23 mouse cellular contexts compared by ENCODE assay signal in the genomic region with DNA sequence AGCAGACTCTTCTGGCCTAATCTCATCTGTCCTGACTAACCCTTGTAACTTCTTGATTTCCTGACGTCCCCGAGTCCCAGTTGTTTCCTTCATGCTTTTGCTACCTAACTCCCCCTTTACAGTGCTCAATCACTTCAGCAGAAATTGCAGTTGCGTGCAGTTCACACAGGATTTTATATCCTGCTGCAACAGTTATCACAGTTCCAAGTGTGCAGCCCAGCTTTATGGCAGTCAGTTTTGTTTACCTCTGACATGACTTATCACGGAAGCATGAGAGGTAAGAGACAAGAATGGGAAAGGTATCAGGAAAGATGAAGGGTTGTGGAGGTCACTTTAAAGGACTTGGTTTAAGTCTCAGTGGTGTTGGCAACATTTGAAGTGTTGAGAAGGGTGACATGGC.
"Had no signal": no experiment of that assay in that cellular context is flagged by ENCODE, and none has a peak within 500 bp of the region (broad histone marks: within the 10 kb centered on the region; RNA-seq: fewer than 3 reads in every experiment).

No protein-coding gene starts in this region.

- H3K4me2 ChIP-seq: heart, embryonic 12.5 days; hindbrain, embryonic 13.5 days; hindbrain, embryonic 15.5 days; limb, embryonic 12.5 days; liver, embryonic 11.5 days; liver, embryonic 13.5 days; liver, embryonic 15.5 days had no signal

- H3K27me3 ChIP-seq: heart, embryonic 12.5 days; hindbrain, embryonic 13.5 days; hindbrain, embryonic 15.5 days; limb, embryonic 12.5 days; liver, embryonic 13.5 days; liver, embryonic 15.5 days had no signal

- H3K27ac ChIP-seq: heart, adult 2 months; hindbrain, embryonic 13.5 days; hindbrain, embryonic 15.5 days; hindbrain, postnatal 0 days; left cerebral cortex, adult 2 months; limb, embryonic 10.5 days; limb, embryonic 12.5 days; liver, embryonic 13.5 days; liver, embryonic 15.5 days had no signal

- H3K36me3 ChIP-seq: hindbrain, embryonic 15.5 days; limb, embryonic 10.5 days; liver, embryonic 13.5 days; liver, embryonic 15.5 days had no signal

- ATAC-seq: hindbrain, postnatal 0 days had no signal

- H3K4me3 ChIP-seq: heart, adult 2 months; heart, embryonic 12.5 days; hindbrain, embryonic 13.5 days; hindbrain, embryonic 15.5 days; layer of hippocampus, adult 2 months; left cerebral cortex, adult 2 months; limb, embryonic 10.5 days; limb, embryonic 12.5 days; liver, embryonic 13.5 days; liver, embryonic 15.5 days had no signal

- H3K9me3 ChIP-seq: heart, embryonic 12.5 days; hindbrain, embryonic 13.5 days; hindbrain, embryonic 15.5 days; limb, embryonic 10.5 days; limb, embryonic 12.5 days; liver, embryonic 13.5 days; liver, embryonic 15.5 days had no signal

- DNase-seq: gastrocnemius, postnatal 14 days; gastrocnemius, postnatal 36 days; heart, adult 11 months; heart, adult 2 months; heart, postnatal 10 days; heart, postnatal 36 days; kidney, adult 18-20 months; kidney, adult 8-10 months; kidney, postnatal 10 days; kidney, postnatal 25 days; kidney, postnatal 4 days; liver; liver, embryonic 13.5 days had no signal

- H3K4me1 ChIP-seq: hindbrain, embryonic 15.5 days; limb, embryonic 12.5 days; liver, embryonic 13.5 days; liver, embryonic 15.5 days had no signal

- H3K9ac ChIP-seq: heart, embryonic 12.5 days; hindbrain, embryonic 13.5 days; hindbrain, embryonic 15.5 days; limb, embryonic 12.5 days; liver, embryonic 13.5 days; liver, embryonic 15.5 days had no signal
